Mouse (Mus musculus): ENCODE measurements around the gene Tbata.

DNA sequence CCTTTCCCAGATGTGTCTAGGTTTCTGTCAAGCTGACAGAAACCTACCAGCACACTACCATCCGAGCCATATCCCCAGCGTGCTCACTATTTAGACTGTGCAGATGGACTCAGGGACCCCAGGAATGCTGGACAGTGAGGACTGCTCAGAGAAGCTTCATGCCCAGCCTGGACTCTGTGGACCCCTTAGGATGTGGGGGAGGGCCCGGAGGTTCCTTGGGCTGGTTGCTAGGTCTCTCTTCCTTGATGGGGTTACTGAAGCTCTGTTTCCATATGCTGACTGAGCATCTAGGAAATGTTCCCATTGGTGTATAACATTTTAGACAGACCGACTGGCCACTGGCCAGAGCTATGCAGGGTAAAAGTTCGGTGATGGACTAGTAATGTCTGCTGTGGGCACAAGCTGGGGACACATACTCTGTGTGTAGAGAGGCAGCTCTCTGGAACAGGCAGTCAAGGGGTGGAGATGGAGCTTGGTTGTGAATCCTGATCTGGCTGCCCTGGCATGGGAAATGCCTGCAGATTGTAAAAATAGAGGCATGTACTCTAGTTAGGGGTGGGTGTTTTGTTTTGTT lies 24.1 kb downstream of the Tbata start:
- TF ChIP-seq CTCF (IDR thresholded peaks at IDR 0.05; ENCODE audit: low read depth): no peak
- no peak for TF ChIP-seq EP300 (IDR thresholded peaks at IDR 0.05; ENCODE audit: low read depth)

All from liver, embryonic 14.5 days (tissue).